Mouse (Mus musculus) C2C12 (cell line): ENCODE data around the gene Hsf2bp.

ENCODE experiments used
- CTCF ChIP-seq: IDR thresholded peaks from one replicate; pipeline ENCODE4 v1.5.1; 2011; ENCODE audit not compliant: control insufficient read depth, insufficient read depth, insufficient read length
- USF1 ChIP-seq: IDR thresholded peaks from one replicate; pipeline ENCODE4 v1.6.1; 2011; ENCODE audit warnings: low read depth, mild to moderate bottlenecking, control low read depth, moderate library complexity

DNA sequence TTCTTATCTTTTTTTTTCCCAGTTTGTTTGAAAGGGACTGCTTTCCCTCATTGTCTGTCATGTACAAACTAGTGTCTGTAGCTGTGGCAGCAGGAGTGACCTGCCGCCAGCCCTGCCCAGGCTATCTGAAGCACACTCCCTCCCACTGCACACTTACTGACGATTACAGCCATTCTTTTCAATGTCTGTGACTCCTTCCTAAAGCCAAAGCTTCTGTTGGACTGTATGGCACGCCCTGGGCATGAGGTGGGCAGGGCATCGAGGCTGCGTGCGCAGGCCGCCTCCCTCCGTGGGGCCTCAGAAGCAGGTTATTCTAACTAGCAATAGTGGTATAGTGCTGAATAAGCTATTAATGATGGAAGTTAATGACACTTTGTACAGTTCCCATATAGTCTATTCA, 19.7 kb downstream of the Hsf2bp start:
- no peak for TF ChIP-seq CTCF
- no peak for TF ChIP-seq USF1
